In genomic region chr8:9770999-9771605, GRCm38 (mm10) we compare ENCODE assay signal across 8 mouse cellular contexts. TPM values are rescaled to one million over a fixed set of nuclear protein-coding genes. Genes with fewer than 3 reads are reported as not detected.
DNase-seq lines count a peak whose midpoint lies in the region; ATAC-seq lines count a peak whose summit lies in the region.

TSS of gene Fam155a (minus strand) at chr8:9771161.

- H3K36me3 ChIP-seq in embryonic facial prominence, embryonic 13.5 days: no peaks in the 10 kb centered on the region
- H3K36me3 ChIP-seq in intestine, embryonic 14.5 days (ENCODE audit: control insufficient read depth, insufficient read depth, low read length): no peaks in the 10 kb centered on the region
- H3K36me3 ChIP-seq in limb, embryonic 15.5 days: no peaks in the 10 kb centered on the region
- H3K36me3 ChIP-seq in stomach, embryonic 15.5 days: no peaks in the 10 kb centered on the region

- peaks cover 24% of the 10 kb centered on the region for H3K4me1 ChIP-seq in embryonic facial prominence, embryonic 13.5 days
- no peaks in the 10 kb centered on the region for H3K4me1 ChIP-seq in intestine, embryonic 14.5 days (replicated peaks; ENCODE audit: control insufficient read depth, insufficient read depth, low read length)
- peaks cover 20% of the 10 kb centered on the region for H3K4me1 ChIP-seq in limb, embryonic 15.5 days
- H3K4me1 ChIP-seq in stomach, embryonic 15.5 days: peaks cover 18% of the 10 kb centered on the region

- ATAC-seq in embryonic facial prominence, embryonic 13.5 days (ENCODE audit: insufficient number of reproducible peaks, insufficient read depth, low FRiP score, low TSS enrichment, low read depth): no peak
- ATAC-seq in intestine, embryonic 14.5 days (replicated peaks; ENCODE audit: low FRiP score, low TSS enrichment, low read depth): 0 out of 2 replicates have a peak, but pooled peaks have one; percentile 12
- no peak for ATAC-seq in limb, embryonic 15.5 days (ENCODE audit: insufficient number of reproducible peaks, low FRiP score, low TSS enrichment, low read depth)
- ATAC-seq in stomach, embryonic 15.5 days (ENCODE audit: insufficient read depth, low FRiP score, low read depth): no peak
- ATAC-seq in granulocyte monocyte progenitor cell, adult 5-6 weeks (replicated peaks; ENCODE audit: poor library complexity, severe bottlenecking): no peak

- 0% methylated on average over 23 of the region's 29 CpGs for WGBS in embryonic facial prominence, embryonic 13.5 days
- 2% methylated on average over 16 of the region's 29 CpGs for WGBS in intestine, embryonic 14.5 days
- under 1% methylated on average over 22 of the region's 29 CpGs for WGBS in limb, embryonic 15.5 days
- WGBS in stomach, embryonic 15.5 days: under 1% methylated on average over 27 of the region's 29 CpGs

- peak within 1 kb of the TSS; percentile 91 for H3K4me2 ChIP-seq in embryonic facial prominence, embryonic 13.5 days
- H3K4me2 ChIP-seq in intestine, embryonic 14.5 days (ENCODE audit: low read length): peak within 1 kb of the TSS; percentile 68
- H3K4me2 ChIP-seq in limb, embryonic 15.5 days: peak within 1 kb of the TSS; percentile 82
- H3K4me2 ChIP-seq in stomach, embryonic 15.5 days: peak within 1 kb of the TSS; percentile 88

- H3K27ac ChIP-seq in embryonic facial prominence, embryonic 13.5 days: no peak within 1 kb of the TSS
- no peak within 1 kb of the TSS for H3K27ac ChIP-seq in intestine, embryonic 14.5 days (ENCODE audit: low read depth)
- no peak within 1 kb of the TSS for H3K27ac ChIP-seq in limb, embryonic 15.5 days
- H3K27ac ChIP-seq in stomach, embryonic 15.5 days: no peak within 1 kb of the TSS

- no peaks in the 10 kb centered on the region for H3K9me3 ChIP-seq in embryonic facial prominence, embryonic 13.5 days
- H3K9me3 ChIP-seq in intestine, embryonic 14.5 days (ENCODE audit: control insufficient read depth, low read length): no peaks in the 10 kb centered on the region
- no peaks in the 10 kb centered on the region for H3K9me3 ChIP-seq in limb, embryonic 15.5 days
- no peaks in the 10 kb centered on the region for H3K9me3 ChIP-seq in stomach, embryonic 15.5 days

- H3K9ac ChIP-seq in embryonic facial prominence, embryonic 13.5 days: peak within 1 kb of the TSS; percentile 57; the same call in 1 of the 2 replicates
- H3K9ac ChIP-seq in intestine, embryonic 14.5 days (ENCODE audit: low read length): peak within 1 kb of the TSS; percentile 29
- H3K9ac ChIP-seq in limb, embryonic 15.5 days: 0 out of 2 replicates have a peak within 1 kb of the TSS, but pooled peaks have one; percentile 10
- no peak within 1 kb of the TSS for H3K9ac ChIP-seq in stomach, embryonic 15.5 days

- H3K4me3 ChIP-seq in embryonic facial prominence, embryonic 13.5 days: peak within 1 kb of the TSS; percentile 52
- H3K4me3 ChIP-seq in intestine, embryonic 14.5 days (ENCODE audit: low read depth, low read length): peak within 1 kb of the TSS; percentile 51
- H3K4me3 ChIP-seq in limb, embryonic 15.5 days: peak within 1 kb of the TSS; percentile 46
- H3K4me3 ChIP-seq in stomach, embryonic 15.5 days (replicated peaks): peak within 1 kb of the TSS; percentile 44

- DNase-seq in right cerebral cortex, adult 2 months (ENCODE audit: low spot score in 2 of 2): peak; percentile 42 to 55
- DNase-seq in right cerebral cortex, postnatal 4 days: no peak
- DNase-seq in intestine, embryonic 14.5 days (ENCODE audit: low spot score): no peak
- no peak for DNase-seq in kidney, postnatal 36 days

- peaks cover 63% of the 10 kb centered on the region for H3K27me3 ChIP-seq in embryonic facial prominence, embryonic 13.5 days
- H3K27me3 ChIP-seq in intestine, embryonic 14.5 days (replicated peaks; ENCODE audit: control insufficient read depth, insufficient read depth, low read length): peaks cover 48% of the 10 kb centered on the region
- H3K27me3 ChIP-seq in limb, embryonic 15.5 days: peaks cover 54% of the 10 kb centered on the region
- peaks cover 41% of the 10 kb centered on the region for H3K27me3 ChIP-seq in stomach, embryonic 15.5 days (replicated peaks)

RNA-seq across cellular contexts. Expression of gene Fam155a, which starts in this region (rescaled TPM):
- polyA plus RNA-seq in embryonic facial prominence, embryonic 13.5 days (2015; fragmentation: Nextera tagmentation; extraction: Ambion mirVana): 1.0 and 1.1 TPM in 2 replicates
- 1.7 and 2.1 TPM in 2 replicates for polyA plus RNA-seq in intestine, embryonic 14.5 days (2014; fragmentation: Nextera tagmentation; extraction: Ambion mirVana)
- polyA plus RNA-seq in limb, embryonic 15.5 days (2015; fragmentation: Nextera tagmentation; extraction: Ambion mirVana): 0.81 and 1.3 TPM in 2 replicates
- 1.2 and 1.9 TPM in 2 replicates for polyA plus RNA-seq in stomach, embryonic 15.5 days (2015; fragmentation: Nextera tagmentation; extraction: Ambion mirVana)
- total RNA-seq in granulocyte monocyte progenitor cell, adult 5-6 weeks (2014; fragmentation: Nextera tagmentation): not detected in 2 replicates
- total RNA-seq in granulocyte monocyte progenitor cell, adult 5-6 weeks (2017): not detected in 2 replicates

Comparison
In these comparisons a context has a peak if more than half of its experiments do, and no peak if none do; other contexts are left out.
1. DNase-seq: peak in right cerebral cortex, adult 2 months (2 of 2); none in right cerebral cortex, postnatal 4 days (single experiment), intestine, embryonic 14.5 days (single experiment) and kidney, postnatal 36 days (0 of 2).
2. Peak in every context shown above with its lines, with median percentiles within 50 percentile points of each other: H3K4me2 ChIP-seq and H3K4me3 ChIP-seq.